Mouse (Mus musculus) stomach, adult 2 months (tissue): ENCODE results near the gene Hist1h3h. TPM values are rescaled to one million over a fixed set of nuclear protein-coding genes. Genes with fewer than 3 reads are reported as not detected.

Source experiments
- polyA plus RNA-seq: library from polyadenylated mRNA; depleted of rRNA; stranded (reverse); fragments of >200 nt; gene quantifications from 2 replicates; pipeline ENCODE4 v1.2.3, GENCODE M21; 2012; rRNA removed

Hist1h3h gene
- 30.9 and 34.4 TPM in 2 replicates for polyA plus RNA-seq

DNA sequence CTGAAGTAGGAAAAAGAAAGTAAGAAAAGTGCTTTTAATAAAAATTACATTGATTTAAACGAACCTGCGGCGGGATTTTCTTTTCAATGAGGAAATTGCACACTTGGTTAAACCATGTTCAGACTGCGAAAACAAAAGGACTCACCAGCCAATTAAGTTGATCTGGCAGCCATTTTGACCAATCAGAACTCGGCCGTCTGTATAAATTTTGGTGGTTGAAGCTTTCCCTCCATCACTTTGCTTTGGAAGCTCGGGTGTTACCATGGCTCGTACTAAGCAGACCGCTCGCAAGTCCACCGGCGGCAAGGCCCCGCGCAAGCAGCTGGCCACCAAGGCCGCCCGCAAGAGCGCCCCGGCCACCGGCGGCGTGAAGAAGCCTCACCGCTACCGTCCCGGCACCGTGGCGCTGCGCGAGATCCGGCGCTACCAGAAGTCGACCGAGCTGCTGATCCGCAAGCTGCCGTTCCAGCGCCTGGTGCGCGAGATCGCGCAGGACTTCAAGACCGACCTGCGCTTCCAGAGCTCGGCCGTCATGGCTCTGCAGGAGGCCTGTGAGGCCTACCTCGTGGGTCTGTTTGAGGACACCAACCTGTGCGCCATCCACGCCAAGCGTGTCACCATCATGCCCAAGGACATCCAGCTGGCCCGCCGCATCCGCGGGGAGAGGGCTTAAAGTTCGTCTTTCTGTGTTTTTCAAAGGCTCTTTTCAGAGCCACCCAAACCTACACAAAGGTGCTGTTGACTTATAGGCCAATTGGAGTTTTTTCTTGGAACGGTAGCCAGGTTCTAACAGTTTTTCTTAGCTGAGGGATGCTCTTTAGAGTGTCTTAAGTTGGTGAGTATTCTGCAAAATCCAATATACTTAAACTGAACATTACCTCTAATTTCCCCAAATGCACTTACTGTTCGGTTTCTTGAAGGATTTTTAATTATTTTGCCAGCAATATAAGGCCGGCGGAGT is at the start of gene Hist1h3h:
TSS of gene Hist1h3h (plus strand) at position 263 of the 961 bp plus-strand sequence.

DNA sequence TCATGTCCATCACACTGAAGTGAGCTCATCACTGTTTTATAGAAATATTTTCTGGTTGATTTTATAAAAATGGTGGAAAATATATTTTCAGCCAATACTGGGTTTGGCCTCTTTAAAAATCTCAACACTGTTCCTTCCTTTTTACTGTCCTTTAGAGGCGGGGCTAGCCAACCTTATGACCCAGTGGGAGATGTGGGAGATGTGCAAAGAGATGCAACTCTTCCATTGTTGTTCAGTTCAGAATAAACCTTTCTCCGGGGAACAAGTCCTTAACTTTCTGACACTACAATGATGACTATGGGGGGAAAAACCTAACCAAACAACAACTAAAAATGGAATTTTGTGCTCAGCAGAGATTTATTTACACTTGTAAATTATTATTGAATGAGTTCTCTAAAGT is 40.2 kb upstream of the Hist1h3h start, which contains the start of gene Olfr1360:
TSS of gene Olfr1360 (minus strand) at position 101 of the 400 bp plus-strand sequence.

DNA sequence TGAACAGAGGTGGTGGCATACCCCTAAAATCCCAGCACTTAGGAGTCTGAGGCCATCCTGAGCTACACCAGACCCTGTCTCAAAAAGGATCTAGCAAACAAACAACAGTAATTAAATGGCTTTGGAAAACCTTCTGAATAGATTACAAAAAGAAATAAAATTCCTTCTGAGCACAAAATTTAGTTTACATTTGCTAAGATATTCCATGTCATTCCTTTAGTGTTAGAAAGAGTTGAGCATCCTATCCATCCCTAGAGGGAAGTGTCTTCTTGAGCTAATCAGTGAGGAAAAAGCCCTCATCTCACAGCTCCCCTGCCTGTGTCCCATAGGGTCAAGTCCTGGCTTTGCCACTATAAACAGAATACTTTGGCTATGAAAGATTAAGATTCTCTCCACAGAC is 19.6 kb upstream of the Hist1h3h start, which contains the start of gene Olfr1359:
TSS of gene Olfr1359 (plus strand) at position 301 of the 400 bp plus-strand sequence.

DNA sequence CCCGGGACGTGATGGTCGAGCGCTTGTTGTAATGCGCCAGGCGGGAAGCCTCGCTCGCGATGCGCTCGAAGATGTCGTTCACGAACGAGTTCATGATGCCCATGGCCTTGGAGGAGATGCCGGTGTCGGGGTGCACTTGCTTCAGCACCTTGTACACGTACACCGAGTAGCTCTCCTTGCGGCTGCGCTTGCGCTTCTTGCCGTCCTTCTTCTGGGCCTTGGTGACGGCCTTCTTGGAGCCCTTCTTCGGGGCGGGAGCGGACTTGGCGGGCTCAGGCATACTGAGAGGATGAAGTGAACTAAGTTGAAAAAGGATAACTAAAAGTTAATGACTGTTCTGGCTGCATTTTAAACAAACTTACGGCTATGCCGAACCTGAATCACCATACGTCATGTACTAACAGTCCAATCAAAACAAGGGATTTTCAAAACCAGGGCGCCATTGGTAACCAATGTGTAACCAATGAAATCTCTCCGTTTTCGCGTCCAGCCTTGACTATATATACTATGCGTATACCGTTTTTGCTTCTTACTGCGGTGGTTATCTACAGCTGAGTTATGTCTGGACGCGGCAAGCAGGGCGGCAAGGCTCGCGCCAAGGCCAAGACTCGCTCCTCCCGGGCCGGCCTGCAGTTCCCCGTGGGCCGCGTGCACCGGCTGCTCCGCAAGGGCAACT is 1.5 kb upstream of the Hist1h3h start, which contains the start of the genes Hist1h2bl and Hist1h2ai:
TSS of gene Hist1h2bl (minus strand) at position 280 of the 676 bp plus-strand sequence.
TSS of gene Hist1h2ai (plus strand) at position 559 of the 676 bp plus-strand sequence.

DNA sequence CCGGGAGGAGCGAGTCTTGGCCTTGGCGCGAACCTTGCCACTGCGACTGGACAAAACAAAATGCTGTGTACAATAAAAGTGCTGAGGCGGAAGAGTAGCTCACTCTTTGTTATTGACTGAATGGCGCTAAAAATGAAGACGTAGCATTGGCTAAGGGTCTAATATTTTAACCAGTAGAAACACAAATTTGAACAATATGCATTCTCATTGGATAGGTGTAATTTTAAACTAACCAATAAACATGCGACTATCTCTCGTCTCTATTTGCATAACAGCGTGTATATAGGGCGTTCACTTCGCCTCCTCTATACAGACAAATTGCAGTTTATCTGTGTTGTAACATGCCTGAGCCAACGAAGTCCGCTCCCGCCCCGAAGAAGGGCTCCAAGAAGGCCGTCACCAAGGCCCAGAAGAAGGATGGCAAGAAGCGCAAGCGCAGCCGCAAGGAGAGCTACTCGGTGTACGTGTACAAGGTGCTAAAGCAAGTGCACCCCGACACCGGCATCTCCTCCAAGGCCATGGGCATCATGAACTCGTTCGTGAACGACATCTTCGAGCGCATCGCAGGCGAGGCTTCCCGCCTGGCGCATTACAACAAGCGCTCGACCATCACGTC is 4.4 kb downstream of the Hist1h3h start, which contains the start of gene Hist1h2bm:
TSS of gene Hist1h2bm (plus strand) at position 288 of the 616 bp plus-strand sequence.

DNA sequence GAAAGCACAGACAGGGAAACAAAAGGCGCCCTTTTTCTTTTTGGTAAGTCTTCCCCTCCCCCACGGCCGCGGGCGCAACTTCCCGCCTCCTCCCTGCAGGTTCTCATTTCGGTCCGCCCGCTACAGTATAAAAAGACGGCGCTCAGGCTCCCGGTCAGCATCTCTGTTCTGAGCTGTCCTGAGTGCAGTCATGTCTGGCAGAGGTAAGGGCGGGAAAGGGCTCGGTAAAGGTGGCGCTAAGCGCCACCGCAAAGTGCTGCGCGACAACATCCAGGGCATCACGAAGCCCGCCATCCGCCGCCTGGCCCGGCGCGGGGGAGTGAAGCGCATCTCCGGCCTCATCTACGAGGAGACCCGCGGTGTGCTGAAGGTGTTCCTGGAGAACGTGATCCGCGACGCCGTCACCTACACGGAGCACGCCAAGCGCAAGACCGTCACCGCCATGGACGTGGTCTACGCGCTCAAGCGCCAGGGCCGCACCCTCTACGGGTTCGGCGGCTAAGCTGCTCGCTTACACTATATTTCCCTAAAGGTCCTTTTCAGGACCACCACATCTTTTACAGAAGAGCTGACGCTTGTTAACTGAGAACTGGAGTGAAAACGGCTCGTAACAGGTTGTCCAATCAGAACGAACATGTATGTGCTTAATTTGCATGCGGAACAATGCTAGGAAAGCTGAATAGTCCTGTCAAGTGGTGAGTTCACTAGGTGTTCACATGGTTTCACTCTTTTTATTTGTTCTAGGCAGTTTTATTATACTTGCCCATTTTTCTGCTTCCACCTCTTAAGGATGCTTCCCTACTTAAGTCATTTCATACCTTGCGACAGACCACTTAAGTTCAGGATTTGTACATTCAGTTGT is 17.7 kb downstream of the Hist1h3h start, which contains the start of gene Hist1h4j:
TSS of gene Hist1h4j (plus strand) at position 159 of the 862 bp plus-strand sequence.

DNA sequence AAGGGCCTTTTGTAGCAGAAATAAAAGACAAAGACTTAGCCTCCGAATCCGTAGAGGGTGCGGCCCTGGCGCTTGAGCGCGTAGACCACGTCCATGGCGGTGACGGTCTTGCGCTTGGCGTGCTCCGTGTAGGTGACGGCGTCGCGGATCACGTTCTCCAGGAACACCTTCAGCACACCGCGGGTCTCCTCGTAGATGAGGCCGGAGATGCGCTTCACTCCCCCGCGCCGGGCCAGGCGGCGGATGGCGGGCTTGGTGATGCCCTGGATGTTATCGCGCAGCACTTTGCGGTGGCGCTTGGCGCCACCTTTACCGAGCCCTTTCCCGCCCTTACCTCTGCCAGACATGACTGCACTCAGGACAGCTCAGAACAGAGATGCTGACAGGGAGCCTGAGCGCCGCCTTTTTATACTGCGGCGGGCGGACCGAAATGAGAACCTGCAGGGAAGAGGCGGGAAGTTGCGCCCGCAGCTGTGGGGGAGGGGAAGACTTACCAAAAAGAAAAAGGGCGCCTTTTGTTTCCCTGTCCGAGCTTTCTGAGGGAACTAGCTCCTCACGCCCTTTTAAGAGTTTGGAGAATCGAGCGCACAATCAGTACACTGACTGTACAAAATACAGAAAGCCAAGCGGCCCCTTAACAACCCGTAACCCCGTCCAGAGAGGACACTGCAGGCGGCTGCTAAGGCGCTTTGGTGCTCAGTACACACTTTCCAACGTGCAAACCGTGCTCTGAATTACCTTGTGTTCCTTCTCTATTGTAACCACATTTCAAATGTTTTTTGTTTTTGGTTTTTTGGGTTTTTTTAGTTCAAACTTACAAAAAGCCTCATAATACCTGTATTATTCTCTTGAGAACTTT is 32.9 kb downstream of the Hist1h3h start, which contains the start of gene Hist1h4k:
TSS of gene Hist1h4k (minus strand) at position 347 of the 859 bp plus-strand sequence.

DNA sequence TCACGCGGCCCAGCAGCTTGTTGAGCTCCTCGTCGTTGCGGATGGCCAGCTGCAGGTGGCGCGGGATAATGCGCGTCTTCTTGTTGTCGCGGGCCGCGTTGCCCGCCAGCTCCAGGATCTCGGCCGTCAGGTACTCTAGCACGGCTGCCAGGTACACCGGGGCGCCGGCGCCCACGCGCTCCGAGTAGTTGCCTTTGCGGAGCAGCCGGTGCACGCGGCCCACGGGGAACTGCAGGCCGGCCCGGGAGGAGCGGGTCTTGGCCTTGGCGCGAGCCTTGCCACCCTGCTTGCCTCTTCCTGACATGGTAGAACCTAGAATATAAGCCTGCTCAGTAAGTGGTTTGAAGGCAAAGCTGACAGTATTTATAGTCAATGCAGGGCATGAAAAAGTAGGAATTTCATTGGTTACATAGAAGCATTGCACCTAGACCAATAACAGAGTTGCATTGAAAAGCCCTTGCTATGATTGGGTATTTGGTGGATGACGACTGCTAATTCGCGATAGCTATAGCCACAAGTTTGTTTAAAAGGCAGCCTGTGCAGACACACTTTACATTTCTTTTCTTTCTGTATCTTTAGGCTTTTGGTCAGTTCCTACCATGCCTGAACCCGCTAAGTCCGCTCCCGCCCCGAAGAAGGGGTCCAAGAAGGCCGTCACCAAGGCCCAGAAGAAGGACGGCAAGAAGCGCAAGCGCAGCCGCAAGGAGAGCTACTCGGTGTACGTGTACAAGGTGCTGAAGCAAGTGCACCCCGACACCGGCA is 36.2 kb downstream of the Hist1h3h start, which contains the start of the genes Hist1h2ak and Hist1h2bn:
TSS of gene Hist1h2ak (minus strand) at position 304 of the 762 bp plus-strand sequence.
TSS of gene Hist1h2bn (plus strand) at position 600 of the 762 bp plus-strand sequence.

Other genes starting within 250 kb of the Hist1h3h start
- gene Nkapl, start 249.2 kb upstream of the Hist1h3h start, polyA plus RNA-seq = 0.08 and 0.15 TPM in 2 replicates
- gene Zkscan4, start 238.8 kb upstream of the Hist1h3h start, polyA plus RNA-seq = 0.05 and 0.26 TPM in 2 replicates
- gene Gm10065, start 238.2 kb upstream of the Hist1h3h start, polyA plus RNA-seq = not detected in 2 replicates
- not detected in 2 replicates for gene AK157302, start 222.4 kb upstream of the Hist1h3h start, polyA plus RNA-seq
- gene Gm11273, start 216.2 kb upstream of the Hist1h3h start, polyA plus RNA-seq = 17.8 and 21.1 TPM in 2 replicates
- gene Zkscan8, start 186.5 kb upstream of the Hist1h3h start, polyA plus RNA-seq = 0.41 and 0.57 TPM in 2 replicates
- not detected in 2 replicates for gene Olfr1366, start 174.9 kb upstream of the Hist1h3h start, polyA plus RNA-seq
- not detected in 2 replicates for gene Olfr1535, start 157.8 kb upstream of the Hist1h3h start, polyA plus RNA-seq
- not detected in 2 replicates for gene Olfr1364, start 135.9 kb upstream of the Hist1h3h start, polyA plus RNA-seq
- not detected in 2 replicates for gene Olfr1362, start 103.6 kb upstream of the Hist1h3h start, polyA plus RNA-seq
- not detected in 2 replicates for gene Olfr11, start 75.1 kb upstream of the Hist1h3h start, polyA plus RNA-seq
- gene Olfr1361, start 54.3 kb upstream of the Hist1h3h start, polyA plus RNA-seq = not detected in 2 replicates
- not detected in 2 replicates for gene Olfr1360, start 40.3 kb upstream of the Hist1h3h start, polyA plus RNA-seq
- gene Olfr1359, start 19.5 kb upstream of the Hist1h3h start, polyA plus RNA-seq = not detected in 2 replicates
- gene Hist1h2bl, start 1.5 kb upstream of the Hist1h3h start, polyA plus RNA-seq = 2.0 and 2.3 TPM in 2 replicates
- gene Hist1h2ai, start 1.2 kb upstream of the Hist1h3h start, polyA plus RNA-seq = 10.0 and 28.4 TPM in 2 replicates
- gene Hist1h2bm, start 4.4 kb downstream of the Hist1h3h start, polyA plus RNA-seq = 0.27 and 2.2 TPM in 2 replicates
- gene Hist1h4j, start 17.4 kb downstream of the Hist1h3h start, polyA plus RNA-seq = 1.6 and 2.1 TPM in 2 replicates
- gene Hist1h4k, start 32.8 kb downstream of the Hist1h3h start, polyA plus RNA-seq = 4.7 and 8.7 TPM in 2 replicates
- 8.2 and 14.0 TPM in 2 replicates for gene Hist1h2ak, start 36.2 kb downstream of the Hist1h3h start, polyA plus RNA-seq
- 1.2 and 4.2 TPM in 2 replicates for gene Hist1h2bn, start 36.5 kb downstream of the Hist1h3h start, polyA plus RNA-seq
- gene Hist1h1b, start 63.0 kb downstream of the Hist1h3h start, polyA plus RNA-seq = 0.24 TPM in 1 of 2 replicates, not detected in the other
- 19.2 and 38.0 TPM in 2 replicates for gene Hist1h3i, start 65.7 kb downstream of the Hist1h3h start, polyA plus RNA-seq
- gene Hist1h2an, start 69.6 kb downstream of the Hist1h3h start, polyA plus RNA-seq = 1.5 and 14.1 TPM in 2 replicates
- 0.90 TPM in 1 of 2 replicates, not detected in the other for gene Hist1h2bp, start 69.8 kb downstream of the Hist1h3h start, polyA plus RNA-seq
- gene Hist1h2bq, start 92.5 kb downstream of the Hist1h3h start, polyA plus RNA-seq = 6.4 and 9.3 TPM in 2 replicates
- gene Hist1h2ao, start 92.8 kb downstream of the Hist1h3h start, polyA plus RNA-seq = not detected in 2 replicates
- gene Hist1h4m, start 94.1 kb downstream of the Hist1h3h start, polyA plus RNA-seq = not detected in 2 replicates
- gene Hist1h4n, start 114.5 kb downstream of the Hist1h3h start, polyA plus RNA-seq = 4.8 and 6.7 TPM in 2 replicates
- 121 and 393 TPM in 2 replicates for gene Hist1h2ap, start 115.8 kb downstream of the Hist1h3h start, polyA plus RNA-seq
- gene Hist1h2br, start 116.1 kb downstream of the Hist1h3h start, polyA plus RNA-seq = 6.9 and 8.0 TPM in 2 replicates
- gene Zfp184, start 227.4 kb downstream of the Hist1h3h start, polyA plus RNA-seq = 0.03 TPM in 1 of 2 replicates, not detected in the other